Mouse (Mus musculus): ENCODE measurements around the gene Armc9. TPM values are rescaled to one million over a fixed set of nuclear protein-coding genes. Genes with fewer than 3 reads are reported as not detected.

The Armc9 gene
- polyA plus RNA-seq, 1 experiment from 2014 or later, result 37.0 TPM

- WGBS, result 73% methylated on average over 5 of the region's 5 CpGs
- H3K4me2 ChIP-seq (replicated peaks), result no peak overlapping the region
- H3K27ac ChIP-seq, result no peak overlapping the region
- no peak for ATAC-seq (ENCODE audit: low FRiP score, low read depth)
- no peaks in the 10 kb centered on the region for H3K27me3 ChIP-seq (replicated peaks)
- H3K36me3 ChIP-seq, result peaks cover 2% of the 10 kb centered on the region; the same call in 1 of the 2 replicates
- no peak overlapping the region for H3K4me3 ChIP-seq
- H3K9ac ChIP-seq, result no peak overlapping the region
- H3K4me1 ChIP-seq, result no peaks in the 10 kb centered on the region
- H3K9me3 ChIP-seq, result no peaks in the 10 kb centered on the region
Observed at GRCm38 (mm10) chr1:86147557-86147956, 7.0 kb upstream of the Armc9 start.

GRCm38 (mm10) chr1:86148161-86148560 lies 6.4 kb upstream of the Armc9 start:
- no peak overlapping the region for H3K27ac ChIP-seq
- H3K9me3 ChIP-seq, result no peaks in the 10 kb centered on the region
- WGBS, result 88% methylated on average over 9 of the region's 9 CpGs
- H3K4me2 ChIP-seq (replicated peaks), result no peak overlapping the region
- no peaks in the 10 kb centered on the region for H3K4me1 ChIP-seq
- H3K9ac ChIP-seq, result no peak overlapping the region
- ATAC-seq (ENCODE audit: low FRiP score, low read depth), result no peak
- H3K4me3 ChIP-seq, result no peak overlapping the region
- no peaks in the 10 kb centered on the region for H3K36me3 ChIP-seq
- no peaks in the 10 kb centered on the region for H3K27me3 ChIP-seq (replicated peaks)

- Histone ChIP-seq H3K27me3 (replicated peaks) (no peaks in the 10 kb centered on the region), H3K9ac (no peak overlapping the region), H3K4me3 (no peak overlapping the region), H3K27ac (no peak overlapping the region), H3K4me2 (replicated peaks) (no peak overlapping the region), H3K4me1 (peaks cover 16% of the 10 kb centered on the region), H3K9me3 (no peaks in the 10 kb centered on the region), H3K36me3 (no peaks in the 10 kb centered on the region)
- 90% methylated on average over 6 of the region's 6 CpGs for WGBS
- ATAC-seq (ENCODE audit: low FRiP score, low read depth), result no peak
Observed at GRCm38 (mm10) chr1:86150929-86151328, 3.7 kb upstream of the Armc9 start.

- no peak overlapping the region for H3K4me2 ChIP-seq (replicated peaks)
- no peak overlapping the region for H3K4me3 ChIP-seq
- no peak for ATAC-seq (ENCODE audit: low FRiP score, low read depth)
- no peaks in the 10 kb centered on the region for H3K27me3 ChIP-seq (replicated peaks)
- H3K4me1 ChIP-seq, result peaks cover 18% of the 10 kb centered on the region
- H3K9ac ChIP-seq, result no peak overlapping the region
- H3K27ac ChIP-seq, result no peak overlapping the region
- WGBS, result 86% methylated on average over 7 of the region's 7 CpGs
- no peaks in the 10 kb centered on the region for H3K9me3 ChIP-seq
- no peaks in the 10 kb centered on the region for H3K36me3 ChIP-seq
Observed at GRCm38 (mm10) chr1:86151376-86151775, 3.2 kb upstream of the Armc9 start.

- Histone ChIP-seq H3K4me2 (replicated peaks) (no peak overlapping the region), H3K36me3 (no peaks in the 10 kb centered on the region), H3K4me1 (peaks cover 18% of the 10 kb centered on the region), H3K27me3 (replicated peaks) (no peaks in the 10 kb centered on the region), H3K4me3 (no peak overlapping the region), H3K9me3 (no peaks in the 10 kb centered on the region), H3K27ac (no peak overlapping the region), H3K9ac (no peak overlapping the region)
- WGBS, result 100% methylated on average over 1 of the region's 1 CpGs
- ATAC-seq (ENCODE audit: low FRiP score, low read depth), result no peak
Observed at GRCm38 (mm10) chr1:86152618-86153017, 2.0 kb upstream of the Armc9 start.

- Histone ChIP-seq H3K9me3 (no peaks in the 10 kb centered on the region), H3K36me3 (no peaks in the 10 kb centered on the region; the same call in 1 of the 2 replicates), H3K4me2 (replicated peaks) (peak overlapping the region; percentile 81), H3K27ac (no peak overlapping the region), H3K27me3 (replicated peaks) (no peaks in the 10 kb centered on the region), H3K9ac (peak overlapping the region; percentile 82), H3K4me3 (peak overlapping the region; percentile 81), H3K4me1 (peaks cover 18% of the 10 kb centered on the region)
- ATAC-seq (ENCODE audit: low FRiP score, low read depth), result peak; percentile 73; the same call in 1 of the 2 replicates
- WGBS, result under 1% methylated on average over 18 of the region's 18 CpGs
Observed at GRCm38 (mm10) chr1:86154824-86155164, 214 bp downstream of the Armc9 start.

GRCm38 (mm10) chr1:86156075-86156474 lies 1.5 kb downstream of the Armc9 start:
- 85% methylated on average over 3 of the region's 3 CpGs for WGBS
- H3K4me2 ChIP-seq (replicated peaks), result no peak overlapping the region
- H3K4me1 ChIP-seq, result peaks cover 18% of the 10 kb centered on the region
- no peak for ATAC-seq (ENCODE audit: low FRiP score, low read depth)
- H3K36me3 ChIP-seq, result peaks cover 11% of the 10 kb centered on the region; the same call in 1 of the 2 replicates
- no peaks in the 10 kb centered on the region for H3K9me3 ChIP-seq
- H3K9ac ChIP-seq, result peak overlapping the region; percentile 82; the same call in 1 of the 2 replicates
- no peak overlapping the region for H3K4me3 ChIP-seq
- no peaks in the 10 kb centered on the region for H3K27me3 ChIP-seq (replicated peaks)
- H3K27ac ChIP-seq, result no peak overlapping the region

GRCm38 (mm10) chr1:86156595-86156994 lies 2.0 kb downstream of the Armc9 start:
- WGBS, result 91% methylated on average over 6 of the region's 6 CpGs
- Histone ChIP-seq H3K9me3 (no peaks in the 10 kb centered on the region), H3K27ac (no peak overlapping the region), H3K9ac (no peak overlapping the region), H3K27me3 (replicated peaks) (no peaks in the 10 kb centered on the region), H3K4me3 (no peak overlapping the region), H3K4me2 (replicated peaks) (no peak overlapping the region), H3K4me1 (peaks cover 18% of the 10 kb centered on the region), H3K36me3 (peaks cover 16% of the 10 kb centered on the region)
- ATAC-seq (ENCODE audit: low FRiP score, low read depth), result no peak

GRCm38 (mm10) chr1:86160059-86160458 lies 5.5 kb downstream of the Armc9 start:
- Histone ChIP-seq H3K27ac (no peak overlapping the region), H3K27me3 (replicated peaks) (no peaks in the 10 kb centered on the region), H3K4me3 (no peak overlapping the region), H3K9me3 (no peaks in the 10 kb centered on the region), H3K9ac (no peak overlapping the region), H3K4me2 (replicated peaks) (no peak overlapping the region), H3K4me1 (peaks cover 11% of the 10 kb centered on the region), H3K36me3 (peaks cover 46% of the 10 kb centered on the region)
- ATAC-seq (ENCODE audit: low FRiP score, low read depth), result no peak
- 90% methylated on average over 6 of the region's 6 CpGs for WGBS

GRCm38 (mm10) chr1:86160479-86160878 lies 5.9 kb downstream of the Armc9 start:
- ATAC-seq (ENCODE audit: low FRiP score, low read depth), result no peak
- Histone ChIP-seq H3K27me3 (replicated peaks) (no peaks in the 10 kb centered on the region), H3K27ac (no peak overlapping the region), H3K4me3 (no peak overlapping the region), H3K36me3 (peaks cover 49% of the 10 kb centered on the region), H3K4me1 (peaks cover 6% of the 10 kb centered on the region), H3K4me2 (replicated peaks) (no peak overlapping the region), H3K9me3 (no peaks in the 10 kb centered on the region), H3K9ac (no peak overlapping the region)
- WGBS, result 97% methylated on average over 5 of the region's 5 CpGs

- H3K4me3 ChIP-seq, result no peak overlapping the region
- peaks cover 50% of the 10 kb centered on the region for H3K36me3 ChIP-seq
- no peak for ATAC-seq (ENCODE audit: low FRiP score, low read depth)
- WGBS, result 95% methylated on average over 5 of the region's 5 CpGs
- no peaks in the 10 kb centered on the region for H3K27me3 ChIP-seq (replicated peaks)
- H3K9me3 ChIP-seq, result no peaks in the 10 kb centered on the region
- H3K9ac ChIP-seq, result no peak overlapping the region
- H3K4me2 ChIP-seq (replicated peaks), result no peak overlapping the region
- H3K4me1 ChIP-seq, result peaks cover under 1% of the 10 kb centered on the region; the same call in 1 of the 2 replicates
- H3K27ac ChIP-seq, result no peak overlapping the region
Observed at GRCm38 (mm10) chr1:86161061-86161460, 6.5 kb downstream of the Armc9 start.

- Histone ChIP-seq H3K36me3 (peaks cover 62% of the 10 kb centered on the region), H3K4me3 (no peak overlapping the region), H3K4me1 (no peaks in the 10 kb centered on the region), H3K9me3 (no peaks in the 10 kb centered on the region), H3K27ac (no peak overlapping the region), H3K9ac (no peak overlapping the region), H3K27me3 (replicated peaks) (no peaks in the 10 kb centered on the region), H3K4me2 (replicated peaks) (no peak overlapping the region)
- whole genome bisulfite sequencing, result 90% methylated on average over 5 of the region's 5 CpGs
- ATAC-seq (ENCODE audit: low FRiP score, low read depth), result no peak
Observed at GRCm38 (mm10) chr1:86174602-86175001, 20.0 kb downstream of the Armc9 start.

- Histone ChIP-seq H3K9me3 (no peaks in the 10 kb centered on the region), H3K4me2 (replicated peaks) (no peak overlapping the region), H3K27me3 (replicated peaks) (no peaks in the 10 kb centered on the region), H3K9ac (no peak overlapping the region), H3K4me1 (no peaks in the 10 kb centered on the region), H3K27ac (no peak overlapping the region), H3K36me3 (peaks cover 61% of the 10 kb centered on the region), H3K4me3 (no peak overlapping the region)
- ATAC-seq (ENCODE audit: low FRiP score, low read depth), result no peak
- 43% methylated on average over 2 of the region's 2 CpGs for WGBS
Observed at GRCm38 (mm10) chr1:86176066-86176465, 21.5 kb downstream of the Armc9 start.
